Mouse (Mus musculus): ENCODE results near the gene Psmb3. TPM values are rescaled to one million over a fixed set of nuclear protein-coding genes. Genes with fewer than 3 reads are reported as not detected.
"Not testable (repeated sequence)": the region's sequence is repeated elsewhere in the genome, so short reads cannot be mapped to it uniquely, and the experiment has no call there.

The Psmb3 gene
- total RNA-seq (2021): 100 to 1,000 TPM; 224 to 239 TPM
- 247 and 261 TPM in 2 replicates for polyA plus RNA-seq (2012; rRNA removed)
- long read RNA-seq, transcript Psmb3-201 (6 exons, 766 nt): major isoform, 148 of 156 reads
- long read RNA-seq, partial matches to known transcripts: 5 of 156 reads
- long read RNA-seq, other reads (novel, unspliced or antisense): 0 of 156 reads

DNA sequence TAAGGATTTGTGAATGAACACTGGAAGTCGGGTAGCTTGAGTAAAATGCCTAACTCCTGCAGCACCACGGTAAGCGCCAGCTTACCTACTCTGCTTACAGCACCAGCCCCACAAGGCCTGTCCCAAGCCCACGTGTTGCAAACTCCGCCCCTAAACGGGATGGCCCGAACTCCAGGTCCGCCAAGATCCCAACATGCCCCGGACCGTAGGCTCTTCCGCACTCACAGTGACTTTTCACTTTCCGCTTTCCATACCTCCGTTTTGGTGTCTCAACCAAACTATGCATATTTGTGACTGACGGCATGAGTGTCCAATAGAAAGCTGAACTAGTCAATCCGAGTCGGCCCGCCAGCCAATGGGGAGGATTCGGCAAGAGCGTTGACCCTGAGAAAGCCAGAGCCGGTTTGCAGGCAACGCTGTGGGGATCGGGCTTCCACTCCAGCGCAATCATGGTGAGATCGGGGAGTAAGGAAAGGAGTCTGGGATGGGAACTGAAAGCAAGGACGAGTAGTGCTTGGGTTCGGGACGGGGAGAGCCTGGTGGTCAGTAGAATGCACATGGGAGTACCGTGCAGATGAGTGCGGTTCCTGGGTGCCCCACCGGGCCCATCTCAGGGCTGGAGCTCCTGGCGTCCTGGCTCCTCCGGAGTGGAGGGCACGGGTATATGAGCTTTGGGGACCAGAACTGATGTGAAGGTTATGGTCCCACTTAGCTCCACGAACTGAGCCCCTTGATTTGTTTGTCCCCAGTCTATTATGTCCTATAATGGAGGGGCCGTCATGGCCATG lies at the start of gene Psmb3:
TSS of gene Psmb3 (plus strand) at position 361 of the 788 bp plus-strand sequence.
- DNase-seq: peak; percentile 99

- DNase-seq: no peak
Measured at GRCm38 (mm10) chr11:97654210-97654609, 49.0 kb upstream of the Psmb3 start.

DNA sequence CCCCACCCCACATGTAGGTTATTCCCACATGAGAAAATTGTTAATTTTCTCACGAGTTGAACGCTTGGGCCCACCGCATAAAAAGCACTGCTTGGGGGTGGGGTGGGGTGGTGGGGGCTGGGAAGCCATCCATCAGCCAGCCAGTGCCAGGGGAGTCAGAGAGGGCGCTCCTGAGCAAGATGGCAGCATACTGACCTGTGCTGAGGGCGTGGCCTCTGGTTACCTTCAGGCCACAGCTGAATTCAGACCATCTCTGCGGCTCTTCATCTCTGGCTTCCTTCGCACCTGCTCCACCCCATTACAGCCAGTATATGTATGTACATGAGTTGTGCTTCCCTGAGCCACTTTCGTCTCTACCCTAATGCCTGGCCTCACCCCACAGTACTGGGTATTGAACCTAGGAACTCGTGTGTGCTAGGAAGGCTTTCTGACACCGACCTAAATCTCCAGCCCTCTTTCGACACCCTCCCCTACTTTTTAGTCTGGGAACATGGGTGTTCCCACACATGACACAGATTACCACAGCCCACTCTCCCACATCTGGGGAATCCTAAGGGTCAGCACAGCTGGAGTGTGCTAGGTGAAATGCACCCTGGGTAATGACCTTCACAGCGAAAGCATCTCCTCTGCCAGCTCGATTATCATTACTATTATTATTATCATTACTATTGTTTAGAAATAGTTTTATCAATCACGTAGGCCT lies 46.8 kb upstream of the Psmb3 start:
- DNase-seq: no peak

- peak; percentile 76 for DNase-seq
Measured at GRCm38 (mm10) chr11:97657184-97657945, 45.8 kb upstream of the Psmb3 start.

- DNase-seq: not testable (repeated sequence)
Measured at GRCm38 (mm10) chr11:97657967-97658366, 45.2 kb upstream of the Psmb3 start.

DNA sequence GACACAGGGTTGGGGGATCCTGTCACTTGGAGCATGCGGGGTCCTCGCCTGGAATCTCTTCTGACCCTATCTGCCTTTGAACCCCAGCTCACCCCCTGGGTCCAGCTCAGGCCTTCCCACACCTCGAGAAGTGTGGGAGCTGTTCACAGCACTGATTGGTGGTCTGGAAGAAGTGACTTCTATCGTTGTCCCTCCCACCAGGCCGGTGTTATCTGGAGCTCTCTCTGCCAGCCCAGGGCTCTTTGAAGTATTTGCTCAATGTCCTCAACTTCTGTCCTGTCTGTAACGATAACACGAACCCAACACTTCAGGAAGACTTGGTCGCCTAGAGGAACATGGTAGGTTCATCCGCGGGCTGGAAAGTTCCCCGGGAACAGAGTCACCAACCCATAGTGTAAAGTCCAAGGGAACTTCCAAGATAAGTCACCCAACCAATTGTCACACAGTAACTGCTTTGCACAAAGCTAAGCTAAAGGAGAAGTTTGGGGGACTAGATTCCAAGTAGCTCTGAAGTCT lies 44.4 kb upstream of the Psmb3 start:
- DNase-seq: peak; percentile 35

DNA sequence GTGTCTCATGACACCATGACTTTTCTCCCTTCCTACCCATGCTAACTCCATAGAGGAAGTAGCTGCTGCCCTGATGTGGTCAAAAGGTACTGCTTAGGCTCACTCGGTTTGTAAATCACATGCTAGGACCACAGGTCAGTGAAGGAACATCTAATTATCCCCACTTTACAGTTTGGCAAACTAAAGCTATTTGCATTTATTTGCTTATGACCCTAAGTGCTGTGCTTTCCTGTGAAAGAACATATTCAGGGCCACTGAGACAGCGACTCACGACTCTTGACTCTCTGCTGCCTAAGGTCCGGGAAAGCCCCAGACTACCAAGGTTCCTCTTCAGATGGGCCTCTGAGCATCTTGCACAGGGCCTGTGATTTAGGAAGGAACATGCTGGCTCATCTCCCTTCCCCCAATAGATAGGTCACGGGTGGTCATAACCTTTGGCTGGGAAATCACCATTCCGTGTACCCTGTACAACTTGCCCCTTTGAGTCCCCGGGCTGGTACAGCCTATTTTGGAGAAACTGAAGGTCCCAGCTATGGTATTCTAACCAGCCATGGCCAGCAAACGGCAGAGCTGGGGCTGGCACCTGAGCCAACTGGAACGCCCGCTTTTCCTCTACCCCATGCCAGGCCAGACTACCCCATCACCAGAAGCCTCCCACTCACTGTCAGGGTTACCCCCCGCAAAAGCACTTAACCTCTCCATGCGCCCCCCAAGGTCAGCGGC lies 43.8 kb upstream of the Psmb3 start:
- DNase-seq: no peak

- DNase-seq: peak; percentile 90
Measured at GRCm38 (mm10) chr11:97659990-97660714, 43.0 kb upstream of the Psmb3 start.

- peak; percentile 29 for DNase-seq
Measured at GRCm38 (mm10) chr11:97660734-97661647, 42.2 kb upstream of the Psmb3 start.

DNA sequence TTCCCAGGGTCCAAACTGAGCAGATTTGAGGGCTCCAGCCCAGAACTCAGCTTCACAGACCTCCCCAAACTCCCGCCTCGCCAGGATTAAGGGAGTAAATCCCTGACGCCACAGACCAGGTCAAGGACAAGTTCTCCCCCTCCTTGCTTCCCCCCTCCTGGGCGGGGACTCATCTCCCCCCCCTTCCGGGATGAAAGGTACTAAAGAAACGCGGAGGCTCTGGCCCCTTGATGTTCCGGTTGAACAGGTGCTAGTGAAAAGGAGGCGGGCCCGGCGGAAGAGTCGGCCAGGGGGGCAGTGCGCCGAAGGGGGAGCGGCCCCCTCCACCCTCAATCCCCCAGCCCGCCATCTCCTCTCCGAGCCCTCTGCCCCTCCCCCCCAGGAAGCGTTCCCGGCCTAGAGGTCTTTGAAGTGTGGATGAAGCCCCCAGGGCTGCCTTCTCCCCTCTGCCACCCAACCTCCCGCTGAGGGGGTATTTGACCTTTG lies 41.5 kb upstream of the Psmb3 start:
- DNase-seq: peak; percentile 89

DNA sequence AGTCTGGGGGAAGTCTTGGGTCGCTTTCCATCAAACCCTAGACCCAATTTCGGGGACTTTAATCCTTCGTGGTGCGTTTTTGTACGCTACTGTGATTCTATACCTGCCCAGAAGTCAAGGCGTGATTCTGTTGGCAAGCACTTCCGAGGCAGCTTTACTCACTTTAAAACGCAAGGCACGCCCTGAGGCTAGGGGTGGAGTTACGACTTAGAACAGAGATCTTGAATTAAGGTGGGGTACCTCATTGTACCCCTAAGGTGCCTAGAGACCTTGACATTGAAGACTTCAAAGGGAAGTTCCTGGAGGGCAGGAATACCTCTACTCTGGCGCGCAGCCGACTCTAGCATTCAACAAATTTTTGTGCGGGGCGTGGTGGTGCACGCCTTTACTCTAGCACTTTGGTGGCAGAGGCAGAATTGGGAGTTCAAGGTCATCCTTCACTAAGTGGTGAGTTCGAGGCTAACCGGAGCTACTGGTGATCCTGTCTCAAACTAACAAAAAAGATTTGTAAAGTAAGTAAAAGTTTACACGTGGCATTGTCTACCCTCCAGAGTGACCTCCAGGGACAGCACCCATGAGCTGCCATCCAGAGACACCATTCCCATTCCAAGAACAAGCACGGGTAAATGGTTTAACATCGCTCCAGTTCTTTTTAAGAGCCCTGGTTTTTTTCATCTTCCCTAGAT lies 40.8 kb upstream of the Psmb3 start:
- peak; percentile 70 for DNase-seq

DNA sequence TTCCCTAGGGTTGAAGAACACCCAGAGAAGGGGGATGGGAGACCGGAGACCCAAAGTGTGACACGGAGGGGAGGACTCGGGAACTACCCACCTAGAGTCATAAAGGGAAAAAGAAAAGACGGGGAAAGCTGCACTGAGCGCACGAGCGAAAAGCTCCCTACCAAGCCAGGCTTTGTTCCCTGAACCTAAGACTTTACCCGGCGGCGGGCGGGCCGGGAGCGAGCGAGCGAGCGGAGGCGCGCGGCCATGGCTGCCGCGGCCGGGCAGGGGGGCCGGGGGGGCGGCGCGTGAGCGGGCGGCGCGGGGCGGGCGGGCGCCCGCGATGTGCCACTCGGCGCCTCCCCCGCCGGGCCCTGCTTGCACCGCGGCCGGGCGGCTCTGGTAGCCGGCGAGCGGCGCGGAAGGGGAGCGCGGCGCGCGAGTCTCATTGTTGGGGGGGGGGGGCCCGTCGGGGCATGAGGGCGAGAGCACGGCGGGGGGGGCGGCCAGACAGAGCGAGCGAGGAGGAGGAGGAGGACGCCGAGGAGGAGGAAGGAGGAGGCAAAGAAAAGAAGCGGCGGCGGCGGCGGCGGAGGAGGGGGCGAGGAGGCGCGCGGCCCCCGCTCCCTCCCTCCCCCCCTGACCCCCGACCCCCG lies 40.2 kb upstream of the Psmb3 start, which contains the start of gene Mllt6:
TSS of gene Mllt6 (plus strand) at position 522 of the 635 bp plus-strand sequence.
- DNase-seq: peak; percentile 86

DNA sequence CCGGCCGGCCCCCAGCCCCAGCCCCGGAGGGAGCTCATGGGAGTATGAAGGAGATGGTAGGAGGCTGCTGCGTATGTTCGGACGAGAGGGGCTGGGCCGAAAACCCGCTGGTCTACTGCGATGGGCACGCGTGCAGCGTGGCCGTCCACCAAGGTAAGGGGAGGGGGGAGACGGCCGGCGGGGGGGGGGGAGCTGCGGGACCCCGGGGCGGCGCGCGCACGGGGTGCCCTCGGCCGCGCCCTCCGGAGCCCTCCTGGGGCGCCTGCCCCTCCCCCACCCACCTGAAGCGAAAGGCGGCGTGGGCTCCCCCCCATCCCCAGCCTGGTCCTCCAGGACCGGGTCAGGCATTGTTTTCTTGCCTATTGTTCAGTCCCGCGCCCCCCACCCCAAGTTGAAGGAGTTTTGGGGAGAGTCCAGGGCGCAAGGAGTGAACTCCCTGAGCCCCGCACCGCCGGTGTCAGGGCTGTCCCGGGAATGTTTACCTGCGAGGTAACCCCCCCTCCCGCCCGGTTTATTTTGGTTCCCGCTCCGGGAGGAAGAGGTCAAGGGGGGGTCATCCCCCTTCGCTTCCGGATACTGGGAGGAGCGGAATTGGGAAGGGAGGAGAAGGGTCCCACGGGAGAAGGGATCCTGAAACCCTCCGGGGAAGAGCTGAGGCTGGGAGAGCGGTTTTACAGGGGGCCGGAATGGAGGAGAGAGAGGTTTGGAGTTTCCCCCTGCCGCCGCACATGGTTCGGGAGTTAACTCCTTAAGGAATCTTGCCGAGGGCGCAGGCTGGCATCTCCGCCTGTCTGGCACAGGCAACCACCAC lies 39.5 kb upstream of the Psmb3 start:
- peak; percentile 70 for DNase-seq

- no peak for DNase-seq
Measured at GRCm38 (mm10) chr11:97664339-97664665, 38.9 kb upstream of the Psmb3 start.

- peak; percentile 45 for DNase-seq
Measured at GRCm38 (mm10) chr11:97664771-97665240, 38.4 kb upstream of the Psmb3 start.

DNA sequence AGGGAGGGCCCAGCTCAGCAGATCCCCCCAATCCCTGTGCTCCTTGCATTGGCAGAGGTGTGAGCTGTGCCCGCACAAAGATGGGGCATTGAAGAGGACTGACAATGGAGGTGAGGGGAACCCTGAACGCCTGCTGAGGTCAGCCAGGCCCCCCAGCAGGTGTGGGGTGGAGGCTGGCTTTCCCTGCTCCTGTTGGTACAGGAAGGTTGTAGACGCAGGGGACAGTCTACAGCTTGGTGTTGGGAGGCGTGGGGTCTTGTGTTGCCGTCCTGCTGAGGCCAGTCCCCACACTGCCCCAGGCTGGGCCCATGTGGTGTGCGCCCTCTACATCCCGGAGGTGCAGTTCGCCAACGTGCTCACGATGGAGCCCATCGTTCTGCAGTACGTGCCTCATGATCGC lies 37.8 kb upstream of the Psmb3 start:
- DNase-seq: no peak

GRCm38 (mm10) chr11:97666221-97666620 lies 37.0 kb upstream of the Psmb3 start:
- no peak for DNase-seq
